Mouse (Mus musculus) ES-E14 (cell line): Measurements from ENCODE around the gene 1700012A03Rik. TPM values are rescaled to one million over a fixed set of nuclear protein-coding genes. Genes with fewer than 3 reads are reported as not detected.

ENCODE experiments used
- DNase-seq: peaks from one replicate; pipeline ENCODE4 v3.0.0-alpha.2; 2013; ENCODE audit warnings: low read depth, low spot score
- H3K27ac ChIP-seq: 2 replicates; pipeline ENCODE4 v1.5.1; 2012; ENCODE audit warnings: low read depth, mild to moderate bottlenecking, low read length, moderate library complexity, mixed read lengths; ENCODE audit not compliant: poor library complexity, insufficient read depth, severe bottlenecking
- H3K36me3 ChIP-seq: 2 replicates; pipeline ENCODE4 v1.6.1; 2012; ENCODE audit warnings: mild to moderate bottlenecking, low read length, moderate library complexity, mixed read lengths; ENCODE audit not compliant: control insufficient read depth, poor library complexity, insufficient read depth, severe bottlenecking
- H3K4me1 ChIP-seq, 2 experiments: fragments of 150-350 bp in 1 of 2; sonication (generic) in 1 of 2; 2 replicates each; pipeline ENCODE4 v1.6.1; 2012; ENCODE audit warnings: low read length in 2 of 2, mild to moderate bottlenecking in 1 of 2, mixed read lengths in 1 of 2; ENCODE audit not compliant: control insufficient read depth in 2 of 2, insufficient read depth in 2 of 2, poor library complexity in 1 of 2
- H3K4me3 ChIP-seq, 2 experiments: fragments of 150-350 bp in 1 of 2; sonication (generic) in 1 of 2; 2 replicates each; pipeline ENCODE4 v1.5.1; 2012; ENCODE audit warnings: low read length in 2 of 2, low read depth in 1 of 2, mild to moderate bottlenecking in 1 of 2, mixed read lengths in 1 of 2; ENCODE audit not compliant: insufficient read depth in 1 of 2, poor library complexity in 1 of 2, severe bottlenecking in 1 of 2
- H3K9ac ChIP-seq: 2 replicates; pipeline ENCODE4 v1.6.1; 2012; ENCODE audit warnings: low read depth, mild to moderate bottlenecking, low read length, mixed read lengths; ENCODE audit not compliant: poor library complexity, insufficient read depth, severe bottlenecking
- H3K9me3 ChIP-seq: fragments of 150-350 bp; sonication (generic); 2 replicates; pipeline ENCODE4 v1.6.1; 2012; ENCODE audit warnings: low read depth, mild to moderate bottlenecking, low read length; ENCODE audit not compliant: control insufficient read depth, insufficient read depth
- CHD2 ChIP-seq: IDR thresholded peaks from 2 replicates; pipeline ENCODE4 v1.6.1; 2014; ENCODE audit warnings: mild to moderate bottlenecking, low read depth, low read length, inconsistent platforms
- HCFC1 ChIP-seq: IDR thresholded peaks from 2 replicates; pipeline ENCODE4 v1.6.1; 2012; ENCODE audit warnings: low read length, inconsistent platforms, borderline replicate concordance; ENCODE audit not compliant: insufficient read depth
- MAFK ChIP-seq: IDR thresholded peaks from 2 replicates; pipeline ENCODE4 v1.6.1; 2014; ENCODE audit warnings: mild to moderate bottlenecking, low read depth, low read length, inconsistent platforms; ENCODE audit not compliant: insufficient read depth
- ZC3H11A ChIP-seq: IDR thresholded peaks from 2 replicates; pipeline ENCODE4 v1.6.1; 2012; ENCODE audit warnings: low read depth, mild to moderate bottlenecking, inconsistent platforms, low read length, borderline replicate concordance
- ZNF384 ChIP-seq: IDR thresholded peaks from 2 replicates; pipeline ENCODE4 v1.6.1; 2012; ENCODE audit warnings: low read depth, low read length, inconsistent platforms
- in situ Hi-C, 2 experiments: fragments of 600-800 bp; cut with MboI; formaldehyde crosslinking; loops; one replicate each; pipeline ENCODE4 v1.15.1; 2025; ENCODE audit warnings: low sequenced_read_pairs in 2 of 2, inconsistent platforms in 1 of 2; ENCODE audit not compliant: unreplicated experiment in 2 of 2
- total RNA-seq: library from RNA; depleted of rRNA; stranded (reverse); fragments of 300-350 nt; gene quantifications from 2 replicates; pipeline ENCODE4 v1.2.3, GENCODE M21; 2012

Gene 1700012A03Rik
- total RNA-seq, 1 experiment = not detected

DNA sequence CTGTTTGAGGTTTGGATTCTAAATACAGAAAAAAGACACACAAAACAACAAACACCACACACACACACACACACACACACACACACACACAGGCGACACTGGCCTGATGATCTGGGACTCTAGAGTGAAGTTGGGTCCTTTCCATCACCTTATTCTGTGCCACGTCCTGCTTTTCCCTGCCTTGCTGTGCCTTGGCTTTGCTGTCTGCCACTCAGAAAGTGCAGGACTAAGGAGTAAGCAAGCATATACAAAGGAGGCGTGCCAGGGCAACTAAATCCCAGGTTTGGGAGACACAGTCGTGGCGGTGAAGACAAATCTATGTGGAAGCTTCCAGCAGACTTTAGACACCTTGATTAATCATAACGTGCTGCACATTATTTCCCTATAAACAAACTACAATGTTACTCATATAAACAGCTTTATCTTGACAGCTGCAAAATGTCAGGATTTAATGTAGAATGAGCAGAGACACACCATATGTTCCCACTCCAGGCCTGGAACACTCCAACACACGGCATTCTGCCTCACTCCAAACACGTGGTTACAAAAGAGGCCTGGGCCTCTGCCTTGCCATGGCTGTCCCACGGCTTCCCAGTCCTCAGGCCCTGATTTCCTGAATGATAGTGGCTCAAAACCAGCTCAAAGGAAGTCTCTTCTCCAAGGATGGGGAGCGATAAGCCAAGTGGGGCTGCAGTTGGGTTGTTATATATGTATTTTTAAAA is 15.9 kb downstream of the 1700012A03Rik start:
- no peak for DNase-seq
- H3K36me3 ChIP-seq = no peaks in the 10 kb centered on the region

DNA sequence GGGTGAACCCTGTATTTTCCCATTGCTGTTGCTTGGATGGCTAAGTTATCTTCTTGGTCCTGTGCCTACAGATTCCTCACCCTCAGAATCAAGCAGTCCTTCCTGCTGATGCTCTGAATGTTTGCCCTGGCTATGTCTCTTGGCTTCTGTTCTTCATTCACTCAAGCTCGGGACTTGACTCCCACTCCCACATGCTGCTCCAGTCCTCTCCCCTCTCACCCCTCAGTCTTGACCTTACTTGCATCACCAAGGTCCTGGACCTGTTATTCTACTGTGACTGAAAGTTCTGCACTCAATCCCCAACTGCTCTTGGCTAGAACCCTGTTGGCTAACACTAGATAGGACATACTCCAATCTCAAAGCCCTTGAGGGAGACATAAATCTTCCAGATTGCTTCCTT is 22.1 kb downstream of the 1700012A03Rik start:
- Histone ChIP-seq H3K36me3 (no peaks in the 10 kb centered on the region), H3K27ac (no peak overlapping the region), H3K4me3 (no peak overlapping the region), H3K9me3 (no peaks in the 10 kb centered on the region), H3K4me1 (no peaks in the 10 kb centered on the region), H3K9ac (no peak overlapping the region)
- no peak for DNase-seq
- no peak for TF ChIP-seq ZC3H11A
- no peak for TF ChIP-seq MAFK
- no peak for TF ChIP-seq ZNF384
- no peak for TF ChIP-seq HCFC1
- TF ChIP-seq CHD2 = no peak
- in situ Hi-C loops = no loop called here

More for the DNA sequence above, 15.9 kb downstream of the 1700012A03Rik start:
- no peak for TF ChIP-seq CHD2
- no peak for TF ChIP-seq ZNF384
- TF ChIP-seq ZC3H11A = no peak
- no peak for TF ChIP-seq HCFC1
- no peak for TF ChIP-seq MAFK
- H3K9me3 ChIP-seq = no peaks in the 10 kb centered on the region
- H3K4me1 ChIP-seq = no peaks in the 10 kb centered on the region
- H3K4me3 ChIP-seq = no peak overlapping the region
- no peak overlapping the region for H3K9ac ChIP-seq
- in situ Hi-C loops = no loop called here
- no peak overlapping the region for H3K27ac ChIP-seq

DNA sequence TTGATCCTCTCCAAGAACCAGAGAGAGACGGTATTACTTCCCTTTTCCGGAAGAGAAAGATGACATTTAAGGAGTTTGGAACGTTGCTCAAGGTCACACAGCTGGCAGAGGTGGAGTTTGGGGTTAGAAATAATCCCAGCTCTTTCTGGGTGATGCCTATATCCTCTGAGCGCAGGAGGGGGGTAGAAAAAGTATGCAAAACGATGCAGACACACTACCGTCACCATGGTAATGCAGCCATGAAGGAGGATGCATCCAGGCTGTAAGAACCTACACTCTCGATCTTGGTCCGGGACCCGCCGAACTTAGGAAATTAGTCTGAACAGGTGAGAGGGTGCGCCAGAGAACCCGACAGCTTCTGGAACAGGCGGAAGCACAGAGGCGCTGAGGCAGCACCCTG is 43.3 kb downstream of the 1700012A03Rik start:
- Histone ChIP-seq H3K4me3 (peak overlapping the region; percentile 5 to 32; a peak in 2 of 4 replicates), H3K27ac (no peak overlapping the region), H3K9me3 (no peaks in the 10 kb centered on the region), H3K36me3 (no peaks in the 10 kb centered on the region), H3K4me1 (no peaks in the 10 kb centered on the region), H3K9ac (no peak overlapping the region)
- in situ Hi-C loops = no loop called here
- DNase-seq = peak; percentile 13
- no peak for TF ChIP-seq HCFC1
- no peak for TF ChIP-seq ZNF384
- TF ChIP-seq MAFK = no peak

DNA sequence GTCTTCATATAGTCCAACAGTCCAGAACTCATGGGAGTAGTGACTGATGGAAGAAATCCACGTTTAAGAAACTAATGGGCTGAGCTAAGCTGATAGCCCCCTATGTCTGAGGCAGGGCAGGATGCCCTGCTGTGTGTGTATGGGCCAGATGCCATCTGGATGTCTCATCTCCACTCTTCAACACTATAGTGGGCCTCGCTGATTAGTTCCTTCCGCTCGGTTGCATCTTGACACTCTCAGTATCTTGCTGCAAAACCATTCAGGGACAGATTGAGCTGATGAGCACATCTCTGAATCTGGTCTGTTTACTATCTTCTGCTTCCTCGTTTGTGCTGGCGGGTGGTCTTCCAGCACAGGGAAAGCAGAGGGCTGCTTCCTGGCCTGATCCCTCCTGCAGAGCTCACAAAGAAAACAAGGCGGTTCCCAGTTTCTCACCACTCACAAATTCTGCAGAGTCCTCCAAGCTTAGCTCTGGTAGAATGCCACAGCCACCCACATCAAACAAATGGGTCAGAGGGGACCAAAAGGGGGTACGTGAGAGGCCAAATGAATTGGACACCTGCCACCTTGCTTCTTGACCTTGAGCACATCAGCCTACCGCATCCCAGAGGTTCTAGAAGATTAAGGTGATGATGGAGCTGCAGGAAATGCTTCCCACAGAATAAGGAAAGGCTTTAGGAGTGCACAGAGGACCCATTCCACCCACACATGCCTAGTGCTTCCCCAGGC is 55.7 kb downstream of the 1700012A03Rik start:
- no peak overlapping the region for H3K27ac ChIP-seq

More for the DNA sequence above, 55.7 kb downstream of the 1700012A03Rik start:
- in situ Hi-C loops = no loop called here
- Histone ChIP-seq H3K4me3 (no peak overlapping the region), H3K9me3 (no peaks in the 10 kb centered on the region), H3K36me3 (no peaks in the 10 kb centered on the region), H3K4me1 (peaks cover 0 to 3% of the 10 kb centered on the region in 2 experiments; a peak in 1 of 4 replicates), H3K9ac (no peak overlapping the region)
- no peak for TF ChIP-seq HCFC1
- TF ChIP-seq ZNF384 = no peak
- TF ChIP-seq CHD2 = no peak
- TF ChIP-seq MAFK = no peak
- no peak for TF ChIP-seq ZC3H11A
- no peak for DNase-seq
